In genomic region chr13:99484905-99485304, GRCm38 (mm10) we compare ENCODE assay signal across 11 mouse cellular contexts. TPM values are rescaled to one million over a fixed set of nuclear protein-coding genes. Genes with fewer than 3 reads are reported as not detected.
DNase-seq lines count a peak whose midpoint lies in the region; ATAC-seq lines count a peak whose summit lies in the region.
"Had no signal": no experiment of that assay in that cellular context is flagged by ENCODE, and none has a peak within 500 bp of the region (broad histone marks: within the 10 kb centered on the region; RNA-seq: fewer than 3 reads in every experiment).

No protein-coding gene starts in this region.

- 57% methylated on average over 10 of the region's 10 CpGs for WGBS in lung, embryonic 16.5 days
- 65% methylated on average over 10 of the region's 10 CpGs for WGBS in hindbrain, embryonic 13.5 days

- peak; percentile 92 for DNase-seq in heart, adult 11 months
- no peak for DNase-seq in heart, adult 9 months (ENCODE audit: low spot score in 2 of 2)
- no peak for DNase-seq in lung, postnatal 10 days
- DNase-seq in spleen, adult 12 weeks (ENCODE audit: low spot score) = no peak
- no peak for DNase-seq in retina, postnatal 1 day
- DNase-seq: adrenal gland, postnatal 36 days had no signal

- H3K27me3 ChIP-seq in lung, embryonic 16.5 days (ENCODE audit: control insufficient read depth, insufficient read depth, low read depth, low read length) = no peaks in the 10 kb centered on the region
- H3K27me3 ChIP-seq in hindbrain, embryonic 13.5 days = no peaks in the 10 kb centered on the region
- H3K27me3 ChIP-seq: Patski had no signal

- H3K27ac ChIP-seq in lung, embryonic 16.5 days (ENCODE audit: low read length) = peak overlapping the region; percentile 9; the same call in 1 of the 2 replicates
- peak overlapping the region; percentile 66 for H3K27ac ChIP-seq in hindbrain, embryonic 13.5 days
- H3K27ac ChIP-seq: liver, embryonic 14.5 days had no signal

- no peak overlapping the region for H3K9ac ChIP-seq in lung, embryonic 16.5 days (ENCODE audit: low read length)
- no peak overlapping the region for H3K9ac ChIP-seq in hindbrain, embryonic 13.5 days
- H3K9ac ChIP-seq: liver, embryonic 14.5 days had no signal

- peaks cover 9% of the 10 kb centered on the region for H3K4me1 ChIP-seq in lung, embryonic 16.5 days (replicated peaks; ENCODE audit: control insufficient read depth, insufficient read depth, low read length)
- peaks cover 77% of the 10 kb centered on the region for H3K4me1 ChIP-seq in hindbrain, embryonic 13.5 days (replicated peaks)

- no peak for ATAC-seq in lung, embryonic 16.5 days (ENCODE audit: low read depth)
- ATAC-seq in hindbrain, embryonic 13.5 days (ENCODE audit: low FRiP score) = no peak
- no peak for ATAC-seq in megakaryocyte, adult 5-6 weeks (ENCODE audit: poor library complexity, severe bottlenecking)
- ATAC-seq: Patski had no signal

- no peak overlapping the region for H3K4me2 ChIP-seq in lung, embryonic 16.5 days (ENCODE audit: low read depth, low read length)
- H3K4me2 ChIP-seq in hindbrain, embryonic 13.5 days = no peak overlapping the region

- H3K9me3 ChIP-seq in lung, embryonic 16.5 days (ENCODE audit: control insufficient read depth, low read length) = no peaks in the 10 kb centered on the region
- no peaks in the 10 kb centered on the region for H3K9me3 ChIP-seq in hindbrain, embryonic 13.5 days

- H3K36me3 ChIP-seq in lung, embryonic 16.5 days (ENCODE audit: control insufficient read depth, insufficient read depth, low read length) = no peaks in the 10 kb centered on the region
- peaks cover 33% of the 10 kb centered on the region for H3K36me3 ChIP-seq in hindbrain, embryonic 13.5 days

- H3K4me3 ChIP-seq in lung, embryonic 16.5 days (ENCODE audit: low read length) = no peak overlapping the region
- no peak overlapping the region for H3K4me3 ChIP-seq in hindbrain, embryonic 13.5 days

RNA-seq across cellular contexts. Expression of gene Map1b, which starts 31.4 kb away (rescaled TPM):
- polyA plus RNA-seq in lung, embryonic 16.5 days (2015; fragmentation: Nextera tagmentation; extraction: Ambion mirVana) = 65.0 and 67.1 TPM in 2 replicates
- polyA plus RNA-seq in hindbrain, embryonic 13.5 days (2015; fragmentation: Nextera tagmentation; extraction: Ambion mirVana) = 2,103 and 2,232 TPM in 2 replicates
- total RNA-seq in megakaryocyte, adult 5-6 weeks (2015) = 0.07 TPM in 2 replicates
- 0.11 TPM in 1 of 2 replicates, not detected in the other for total RNA-seq in megakaryocyte, adult 5-6 weeks (2017)

Comparison
In these comparisons a context has a peak if more than half of its experiments do, and no peak if none do; other contexts are left out.
1. RNA of gene Map1b, which starts 31.4 kb away (polyA plus RNA-seq): 2,103 to 2,232 TPM in hindbrain, embryonic 13.5 days; 65.0 to 67.1 TPM in lung, embryonic 16.5 days; every median in the first group is over 10 times any median in the second.